Mouse (Mus musculus): ENCODE measurements at regions not wholly inside any gene's neighbourhood (a gene's known extent, or its start where the extent isn't known, plus 50 kb on each side); places are given as distances from the start of the nearest gene placed in this dataset.

DNA sequence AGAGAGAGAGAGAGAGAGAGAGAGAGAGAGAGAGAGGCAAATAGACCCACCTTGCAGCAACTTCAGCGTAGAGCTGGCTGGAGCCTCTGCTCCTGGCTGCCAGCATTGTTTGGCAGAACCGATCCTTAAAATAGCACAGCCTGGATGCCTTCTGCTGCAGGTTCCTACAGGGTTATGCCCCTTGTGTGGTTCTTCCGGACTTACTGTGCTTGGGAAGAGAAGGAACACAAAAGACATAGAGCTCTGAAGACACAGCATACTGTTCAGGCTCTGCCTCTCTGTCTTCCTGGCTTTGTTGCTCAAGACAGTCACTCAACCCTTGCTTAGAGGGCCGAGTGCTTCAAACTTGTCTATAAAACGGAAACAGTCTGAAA, 86.2 kb upstream of the Slc25a26 start:
- DNase-seq (ENCODE audit: low spot score) = no peak

GRCm38 (mm10) chr6:94413297-94413986, 86.7 kb upstream of the Slc25a26 start:
- Histone ChIP-seq H3K9me3 (replicated peaks) (no peaks in the 10 kb centered on the region), H3K4me3 (no peak overlapping the region), H3K4me1 (no peaks in the 10 kb centered on the region), H3K27me3 (ENCODE audit: low read depth, poor library complexity, severe bottlenecking) (no peaks in the 10 kb centered on the region), H3K36me3 (no peaks in the 10 kb centered on the region), H3K27ac (replicated peaks) (no peak overlapping the region)
- WGBS = 83% methylated on average over 10 of the region's 10 CpGs
- no peak for DNase-seq (ENCODE audit: low spot score)

More for the DNA sequence above, 86.2 kb upstream of the Slc25a26 start:
- Histone ChIP-seq H3K27me3 (ENCODE audit: low read depth, poor library complexity, severe bottlenecking) (no peaks in the 10 kb centered on the region), H3K27ac (replicated peaks) (no peak overlapping the region), H3K36me3 (no peaks in the 10 kb centered on the region), H3K4me1 (no peaks in the 10 kb centered on the region), H3K4me3 (no peak overlapping the region), H3K9me3 (replicated peaks) (no peaks in the 10 kb centered on the region)
- 83% methylated on average over 5 of the region's 5 CpGs for WGBS

GRCm38 (mm10) chr6:94412341-94412740, 87.8 kb upstream of the Slc25a26 start:
- Histone ChIP-seq H3K9me3 (replicated peaks) (no peaks in the 10 kb centered on the region), H3K36me3 (no peaks in the 10 kb centered on the region), H3K4me1 (0 out of 2 replicates have a peak, but pooled peaks cover 5% of the 10 kb centered on the region), H3K4me3 (no peak overlapping the region), H3K27ac (replicated peaks) (no peak overlapping the region), H3K27me3 (ENCODE audit: low read depth, poor library complexity, severe bottlenecking) (no peaks in the 10 kb centered on the region)
- no peak for DNase-seq (ENCODE audit: low spot score)
- 88% methylated on average over 7 of the region's 7 CpGs for WGBS

GRCm38 (mm10) chr6:94410480-94410879, 89.7 kb upstream of the Slc25a26 start:
- 0 out of 2 replicates have a peak, but pooled peaks cover 8% of the 10 kb centered on the region for H3K4me1 ChIP-seq
- H3K27me3 ChIP-seq (ENCODE audit: low read depth, poor library complexity, severe bottlenecking) = peaks cover 3% of the 10 kb centered on the region; the same call in 1 of the 2 replicates
- no peak overlapping the region for H3K27ac ChIP-seq (replicated peaks)
- DNase-seq (ENCODE audit: low spot score) = no peak
- no peak overlapping the region for H3K4me3 ChIP-seq
- 79% methylated on average over 2 of the region's 2 CpGs for whole genome bisulfite sequencing
- H3K9me3 ChIP-seq (replicated peaks) = no peaks in the 10 kb centered on the region
- no peaks in the 10 kb centered on the region for H3K36me3 ChIP-seq

DNA sequence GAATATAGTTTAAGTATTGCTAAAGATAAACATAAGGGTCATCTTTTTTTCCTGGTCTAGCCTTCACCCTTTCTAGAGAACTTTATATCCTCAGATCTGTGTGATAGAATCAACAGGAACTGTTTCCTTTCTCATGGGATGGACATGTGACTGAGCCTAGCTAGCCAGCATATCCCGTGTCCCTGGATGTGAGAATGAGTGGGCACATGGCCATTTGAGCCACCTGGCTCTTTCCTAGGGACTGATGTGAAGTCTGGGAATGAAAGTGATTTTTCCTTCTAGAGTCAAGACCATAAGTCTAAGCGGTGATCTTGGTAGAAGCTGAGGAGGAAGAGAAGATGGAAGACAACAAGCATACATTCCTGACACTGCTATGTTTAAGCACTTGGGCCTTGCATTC, 91.1 kb upstream of the Slc25a26 start:
- Histone ChIP-seq H3K9me3 (replicated peaks) (no peaks in the 10 kb centered on the region), H3K36me3 (no peaks in the 10 kb centered on the region), H3K4me1 (0 out of 2 replicates have a peak, but pooled peaks cover 8% of the 10 kb centered on the region), H3K4me3 (no peak overlapping the region), H3K27ac (replicated peaks) (no peak overlapping the region), H3K27me3 (ENCODE audit: low read depth, poor library complexity, severe bottlenecking) (peaks cover 5% of the 10 kb centered on the region; the same call in 1 of the 2 replicates)
- no peak for DNase-seq (ENCODE audit: low spot score)
- WGBS = 91% methylated on average over 2 of the region's 2 CpGs

DNA sequence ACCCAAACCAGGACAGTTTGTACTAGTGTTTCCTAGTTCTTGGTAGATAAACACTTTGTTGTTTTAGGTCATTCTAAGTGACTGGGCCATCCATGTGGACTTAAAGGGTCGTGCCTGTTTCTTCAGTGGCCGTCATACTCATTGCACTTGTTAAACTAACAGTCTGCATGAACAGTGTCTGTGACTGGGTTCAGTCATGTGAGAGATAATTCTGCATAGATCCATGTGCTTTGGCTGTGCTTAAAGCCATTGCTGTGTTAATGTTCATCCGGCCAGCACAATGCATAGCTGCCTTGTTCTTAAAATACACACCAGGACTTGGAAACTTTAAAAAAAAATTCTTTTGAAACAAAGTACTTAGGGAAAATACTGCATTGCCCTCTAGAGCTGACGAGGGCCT, 92.4 kb upstream of the Slc25a26 start:
- Histone ChIP-seq H3K9me3 (replicated peaks) (no peaks in the 10 kb centered on the region), H3K36me3 (no peaks in the 10 kb centered on the region), H3K27me3 (ENCODE audit: low read depth, poor library complexity, severe bottlenecking) (peaks cover 16% of the 10 kb centered on the region; the same call in 1 of the 2 replicates), H3K4me1 (0 out of 2 replicates have a peak, but pooled peaks cover 8% of the 10 kb centered on the region), H3K4me3 (no peak overlapping the region), H3K27ac (replicated peaks) (no peak overlapping the region)
- 54% methylated on average over 4 of the region's 4 CpGs for WGBS
- no peak for DNase-seq (ENCODE audit: low spot score)

DNA sequence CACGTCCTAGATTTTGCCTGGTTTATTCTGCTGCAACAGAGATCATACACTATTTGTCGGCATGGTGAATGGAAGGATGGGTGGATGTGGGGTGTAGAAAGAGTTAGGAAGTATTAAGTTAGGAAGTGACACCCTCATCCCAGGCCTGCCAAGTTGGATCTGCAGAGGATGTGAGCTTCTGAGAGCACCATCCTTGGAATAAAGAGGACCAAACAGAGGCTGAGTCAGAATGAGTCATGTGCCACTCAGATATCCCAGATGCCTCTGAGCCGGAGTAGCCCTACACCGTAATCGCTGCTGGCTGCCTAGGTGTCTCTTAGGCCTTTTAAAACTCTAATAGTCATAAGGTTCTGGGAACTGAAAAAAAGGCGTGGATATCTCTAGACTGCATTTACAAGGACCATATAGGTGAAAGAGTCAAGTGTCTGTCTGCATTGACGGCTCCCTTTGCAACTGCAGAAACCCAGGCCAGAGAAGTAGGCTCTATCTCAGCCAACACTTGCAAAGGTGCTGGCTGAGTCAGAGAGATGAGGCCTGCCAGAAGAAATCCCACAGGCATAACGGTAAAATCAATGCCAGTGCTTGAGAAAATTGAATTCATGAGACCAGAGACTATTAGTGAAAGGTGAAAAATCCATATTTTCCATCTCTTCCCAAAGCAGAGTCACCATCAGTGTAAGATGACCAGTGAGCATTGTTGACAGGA, 94.6 kb upstream of the Slc25a26 start:
- Histone ChIP-seq H3K27me3 (ENCODE audit: low read depth, poor library complexity, severe bottlenecking) (peaks cover 16% of the 10 kb centered on the region; the same call in 1 of the 2 replicates), H3K27ac (replicated peaks) (no peak overlapping the region), H3K4me3 (no peak overlapping the region), H3K36me3 (no peaks in the 10 kb centered on the region), H3K4me1 (peaks cover 26% of the 10 kb centered on the region), H3K9me3 (replicated peaks) (no peaks in the 10 kb centered on the region)
- 92% methylated on average over 8 of the region's 8 CpGs for WGBS
- no peak for DNase-seq (ENCODE audit: low spot score)

DNA sequence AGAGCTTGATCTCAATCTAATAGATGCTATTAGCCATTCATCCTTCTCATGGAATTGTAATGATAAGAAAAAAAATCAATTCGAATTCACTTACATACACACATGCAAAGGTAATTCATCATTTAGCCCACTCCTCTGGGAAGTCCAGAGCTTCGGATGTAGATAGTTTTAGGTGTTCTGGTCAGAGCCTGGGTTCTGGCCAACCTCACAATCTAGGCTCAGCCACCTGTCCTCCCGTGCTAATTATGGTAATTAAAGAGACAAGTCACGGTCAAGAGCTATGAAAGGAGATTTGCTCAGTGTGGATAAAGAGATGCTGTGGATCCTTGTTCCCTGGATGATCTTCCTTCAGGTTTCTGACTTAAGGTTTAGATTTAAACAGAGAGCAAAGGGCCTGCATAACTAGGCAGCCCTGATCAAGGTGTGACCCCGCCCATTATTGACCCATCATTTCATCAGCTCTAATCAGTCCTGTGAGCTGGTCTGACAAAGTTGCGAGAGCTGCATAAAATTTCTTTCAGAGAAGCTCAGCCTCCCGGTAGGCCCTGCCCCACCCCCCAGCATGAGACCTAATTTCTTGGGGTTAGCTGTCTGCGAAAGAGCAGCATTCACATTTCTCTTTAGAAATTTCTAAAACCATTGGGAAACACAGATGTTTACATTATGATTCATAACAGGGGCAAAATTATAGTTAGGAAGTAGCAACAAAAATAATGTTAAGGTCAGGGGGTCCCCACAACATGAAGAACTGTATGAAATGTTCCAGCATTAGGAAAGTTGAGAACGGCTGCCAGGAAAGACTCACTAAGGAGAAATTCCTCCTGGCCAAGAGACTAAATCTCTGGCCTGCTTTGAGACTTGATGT, 98.3 kb upstream of the Slc25a26 start:
- peaks cover 22% of the 10 kb centered on the region for H3K4me1 ChIP-seq
- H3K27me3 ChIP-seq (ENCODE audit: low read depth, poor library complexity, severe bottlenecking) = peaks cover 21% of the 10 kb centered on the region; the same call in 1 of the 2 replicates
- no peak overlapping the region for H3K27ac ChIP-seq (replicated peaks)
- H3K36me3 ChIP-seq = no peaks in the 10 kb centered on the region
- 63% methylated on average over 9 of the region's 9 CpGs for WGBS
- no peak overlapping the region for H3K4me3 ChIP-seq
- no peak for DNase-seq (ENCODE audit: low spot score)
- H3K9me3 ChIP-seq (replicated peaks) = no peaks in the 10 kb centered on the region

GRCm38 (mm10) chr6:94401061-94401591, 99.0 kb upstream of the Slc25a26 start:
- H3K36me3 ChIP-seq = no peaks in the 10 kb centered on the region
- H3K9me3 ChIP-seq (replicated peaks) = no peaks in the 10 kb centered on the region
- no peak overlapping the region for H3K27ac ChIP-seq (replicated peaks)
- DNase-seq (ENCODE audit: low spot score) = no peak
- H3K27me3 ChIP-seq (ENCODE audit: low read depth, poor library complexity, severe bottlenecking) = peaks cover 21% of the 10 kb centered on the region; the same call in 1 of the 2 replicates
- peaks cover 22% of the 10 kb centered on the region for H3K4me1 ChIP-seq
- H3K4me3 ChIP-seq = 0 out of 2 replicates have a peak overlapping the region, but pooled peaks have one; percentile 3
- 47% methylated on average over 14 of the region's 14 CpGs for WGBS

- Histone ChIP-seq H3K27ac (replicated peaks) (no peak overlapping the region), H3K27me3 (ENCODE audit: low read depth, poor library complexity, severe bottlenecking) (peaks cover 19% of the 10 kb centered on the region; the same call in 1 of the 2 replicates), H3K36me3 (no peaks in the 10 kb centered on the region), H3K9me3 (replicated peaks) (no peaks in the 10 kb centered on the region), H3K4me1 (peaks cover 22% of the 10 kb centered on the region), H3K4me3 (0 out of 2 replicates have a peak overlapping the region, but pooled peaks have one; percentile 3)
- DNase-seq (ENCODE audit: low spot score) = peak; percentile 38
- WGBS = 52% methylated on average over 13 of the region's 13 CpGs
Observed at GRCm38 (mm10) chr6:94400471-94401051, 99.6 kb upstream of the Slc25a26 start.

- 81% methylated on average over 5 of the region's 5 CpGs for WGBS
- Histone ChIP-seq H3K27me3 (ENCODE audit: low read depth, poor library complexity, severe bottlenecking) (no peaks in the 10 kb centered on the region), H3K27ac (replicated peaks) (no peak overlapping the region), H3K4me1 (no peaks in the 10 kb centered on the region), H3K4me3 (no peak overlapping the region), H3K36me3 (no peaks in the 10 kb centered on the region), H3K9me3 (replicated peaks) (no peaks in the 10 kb centered on the region)
- DNase-seq (ENCODE audit: low spot score) = no peak
Observed at GRCm38 (mm10) chr6:94391134-94391533, 107.4 kb upstream of the Magi1 start.

DNA sequence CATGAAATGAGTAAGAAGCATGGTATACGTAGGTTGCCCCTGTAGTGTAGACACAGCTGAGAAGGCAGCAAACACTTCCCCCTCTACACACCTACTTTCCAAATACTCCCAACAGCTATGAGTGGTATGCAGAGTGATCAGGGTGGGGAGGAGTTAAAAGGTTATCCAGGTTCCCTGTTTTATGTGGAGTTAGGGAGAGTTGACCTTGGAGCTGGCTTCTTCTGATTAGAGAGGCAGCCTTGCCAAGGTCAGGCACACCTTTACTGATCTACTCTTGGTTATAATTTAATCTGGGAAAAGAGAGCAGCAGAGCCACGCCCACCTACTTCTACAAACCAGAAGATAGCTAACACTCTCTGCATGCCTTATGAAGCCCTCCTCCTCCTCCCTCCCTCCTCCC, 106.7 kb upstream of the Magi1 start:
- Histone ChIP-seq H3K4me3 (no peak overlapping the region), H3K36me3 (no peaks in the 10 kb centered on the region), H3K4me1 (no peaks in the 10 kb centered on the region), H3K9me3 (replicated peaks) (no peaks in the 10 kb centered on the region), H3K27ac (replicated peaks) (no peak overlapping the region), H3K27me3 (ENCODE audit: low read depth, poor library complexity, severe bottlenecking) (no peaks in the 10 kb centered on the region)
- no peak for DNase-seq (ENCODE audit: low spot score)
- WGBS = 86% methylated on average over 2 of the region's 2 CpGs

Data from midbrain, embryonic 10.5 days (tissue).